Mouse (Mus musculus) E14TG2a.4 (cell line): ENCODE results near the gene Atxn1.

Experiments
- CTCF ChIP-seq: conservative IDR thresholded peaks from 2 replicates; pipeline ENCODE4 v1.5.1; 2014; ENCODE audit warnings: low read length
- POU5F1 ChIP-seq: IDR thresholded peaks from 2 replicates; pipeline ENCODE4 v1.6.1; 2014; ENCODE audit warnings: low read length, borderline replicate concordance

DNA sequence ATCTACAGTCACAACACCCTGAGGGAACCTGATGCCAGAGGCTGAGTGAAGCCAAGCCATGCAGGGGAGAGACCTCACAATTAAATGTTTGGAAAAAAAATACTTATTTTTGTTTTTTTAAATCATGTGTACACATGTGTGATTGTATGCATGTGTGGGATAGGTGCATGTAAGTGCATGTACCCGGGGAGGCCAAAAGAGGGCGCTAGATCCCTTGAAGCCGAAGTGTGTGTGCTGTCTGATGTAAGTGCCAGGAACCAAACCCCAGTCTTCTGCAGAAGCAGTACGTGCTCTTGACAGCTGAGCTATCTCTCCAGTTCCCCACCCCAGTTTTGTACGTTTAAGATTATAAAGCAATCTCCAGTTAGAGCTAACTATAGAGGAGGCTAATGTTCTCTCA is 186.1 kb downstream of the Atxn1 start:
- TF ChIP-seq CTCF: peak; percentile 29
- no peak for TF ChIP-seq POU5F1
